ENCODE assay signal across 18 mouse cellular contexts in the genomic region with DNA sequence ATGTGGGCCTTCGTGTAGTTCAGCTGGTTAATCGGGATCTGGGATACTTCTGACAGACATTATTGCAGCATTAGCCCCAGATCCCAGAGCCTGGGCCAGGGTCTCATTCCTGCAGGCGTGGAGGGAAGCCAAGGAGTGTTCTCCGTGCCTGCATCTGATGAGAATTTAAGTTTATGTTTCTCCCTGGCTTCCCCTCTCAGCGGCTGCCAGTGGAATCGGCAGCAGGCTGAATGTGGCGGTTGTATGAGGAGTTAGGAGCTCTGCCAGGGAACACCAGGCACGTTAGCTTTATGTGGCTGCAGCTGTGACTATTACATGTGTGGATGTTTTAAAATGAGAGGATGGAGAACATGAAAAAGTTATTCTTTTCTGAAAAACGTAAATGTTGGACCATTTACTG. TPM values are rescaled to one million over a fixed set of nuclear protein-coding genes. Genes with fewer than 3 reads are reported as not detected.
A peak's percentile ranks its signal among the peaks of the same experiment; 100 is the strongest.
DNase-seq lines count a peak whose midpoint lies in the region; ATAC-seq and TF ChIP-seq lines count a peak whose summit lies in the region.
"Had no signal": no experiment of that assay in that cellular context is flagged by ENCODE, and none has a peak within 500 bp of the region (broad histone marks: within the 10 kb centered on the region; RNA-seq: fewer than 3 reads in every experiment).

No protein-coding gene starts in this region.

- no peak overlapping the region for H3K9ac ChIP-seq in heart, embryonic 13.5 days
- no peak overlapping the region for H3K9ac ChIP-seq in lung, embryonic 14.5 days
- no peak overlapping the region for H3K9ac ChIP-seq in embryonic facial prominence, embryonic 15.5 days
- no peak overlapping the region for H3K9ac ChIP-seq in neural tube, embryonic 15.5 days (replicated peaks)
- H3K9ac ChIP-seq: hindbrain, embryonic 13.5 days; liver, embryonic 13.5 days; stomach, embryonic 15.5 days had no signal

- no peaks in the 10 kb centered on the region for H3K27me3 ChIP-seq in heart, embryonic 13.5 days (replicated peaks)
- no peaks in the 10 kb centered on the region for H3K27me3 ChIP-seq in heart, embryonic 10.5 days (ENCODE audit: insufficient read depth, poor library complexity, severe bottlenecking)
- H3K27me3 ChIP-seq in lung, embryonic 14.5 days (ENCODE audit: insufficient read depth, low read length) = no peaks in the 10 kb centered on the region
- no peaks in the 10 kb centered on the region for H3K27me3 ChIP-seq in embryonic facial prominence, embryonic 15.5 days
- no peaks in the 10 kb centered on the region for H3K27me3 ChIP-seq in neural tube, embryonic 15.5 days (replicated peaks)
- H3K27me3 ChIP-seq: hindbrain, embryonic 13.5 days; liver, embryonic 13.5 days; stomach, embryonic 15.5 days had no signal

- H3K27ac ChIP-seq in heart, embryonic 13.5 days (replicated peaks) = 0 out of 2 replicates have a peak overlapping the region, but pooled peaks have one; percentile 20
- H3K27ac ChIP-seq in heart, embryonic 10.5 days = no peak overlapping the region
- H3K27ac ChIP-seq in lung, embryonic 14.5 days (ENCODE audit: low read depth) = no peak overlapping the region
- H3K27ac ChIP-seq in embryonic facial prominence, embryonic 15.5 days (replicated peaks) = peak overlapping the region; percentile 79
- H3K27ac ChIP-seq in neural tube, embryonic 15.5 days (replicated peaks) = peak overlapping the region; percentile 61
- H3K27ac ChIP-seq: hindbrain, embryonic 13.5 days; kidney, postnatal 0 days; liver, embryonic 13.5 days; midbrain, embryonic 10.5 days; stomach, embryonic 15.5 days had no signal

- H3K36me3 ChIP-seq in heart, embryonic 13.5 days = peaks cover 26% of the 10 kb centered on the region
- peaks cover 23% of the 10 kb centered on the region for H3K36me3 ChIP-seq in heart, embryonic 10.5 days
- H3K36me3 ChIP-seq in lung, embryonic 14.5 days (ENCODE audit: insufficient read depth) = peaks cover 35% of the 10 kb centered on the region
- H3K36me3 ChIP-seq in embryonic facial prominence, embryonic 15.5 days = peaks cover 8% of the 10 kb centered on the region; the same call in 1 of the 2 replicates
- peaks cover 3% of the 10 kb centered on the region; the same call in 1 of the 2 replicates for H3K36me3 ChIP-seq in neural tube, embryonic 15.5 days

- TF ChIP-seq POLR2A in lung, adult 2 months (IDR thresholded peaks at IDR 0.05; ENCODE audit: borderline replicate concordance, extremely low read depth, low read depth, low read length) = no peak

- H3K9me3 ChIP-seq in heart, embryonic 13.5 days = no peaks in the 10 kb centered on the region
- H3K9me3 ChIP-seq in heart, embryonic 10.5 days = no peaks in the 10 kb centered on the region
- H3K9me3 ChIP-seq in lung, embryonic 14.5 days (ENCODE audit: low read depth, low read length) = no peaks in the 10 kb centered on the region
- H3K9me3 ChIP-seq in embryonic facial prominence, embryonic 15.5 days (replicated peaks) = no peaks in the 10 kb centered on the region
- no peaks in the 10 kb centered on the region for H3K9me3 ChIP-seq in neural tube, embryonic 15.5 days (replicated peaks)
- H3K9me3 ChIP-seq: G1E; hindbrain, embryonic 13.5 days; liver, embryonic 13.5 days; midbrain, embryonic 10.5 days; stomach, embryonic 15.5 days had no signal

- H3K4me1 ChIP-seq in heart, embryonic 13.5 days = peaks cover 18% of the 10 kb centered on the region; the same call in 1 of the 2 replicates
- H3K4me1 ChIP-seq in heart, embryonic 10.5 days = 0 out of 2 replicates have a peak, but pooled peaks cover 4% of the 10 kb centered on the region
- no peaks in the 10 kb centered on the region for H3K4me1 ChIP-seq in lung, embryonic 14.5 days (ENCODE audit: insufficient read depth)
- H3K4me1 ChIP-seq in lung, adult 2 months (ENCODE audit: control insufficient read depth, insufficient read depth, low read length) = peaks cover 3% of the 10 kb centered on the region
- H3K4me1 ChIP-seq in embryonic facial prominence, embryonic 15.5 days = peaks cover 26% of the 10 kb centered on the region
- peaks cover 34% of the 10 kb centered on the region for H3K4me1 ChIP-seq in neural tube, embryonic 15.5 days
- H3K4me1 ChIP-seq: liver, embryonic 13.5 days; stomach, embryonic 15.5 days had no signal

- WGBS in heart, embryonic 13.5 days = 73% methylated on average over 9 of the region's 9 CpGs
- WGBS in heart, embryonic 10.5 days = 89% methylated on average over 9 of the region's 9 CpGs
- WGBS in lung, embryonic 14.5 days = 59% methylated on average over 9 of the region's 9 CpGs
- WGBS in lung, adult 2 months = 58% methylated on average over 9 of the region's 9 CpGs
- 32% methylated on average over 9 of the region's 9 CpGs for WGBS in embryonic facial prominence, embryonic 15.5 days
- 50% methylated on average over 9 of the region's 9 CpGs for WGBS in neural tube, embryonic 15.5 days

- ATAC-seq in heart, embryonic 13.5 days (ENCODE audit: extremely low read depth, insufficient number of reproducible peaks, low FRiP score, low TSS enrichment) = no peak
- no peak for ATAC-seq in lung, embryonic 14.5 days (ENCODE audit: insufficient read depth)
- ATAC-seq in embryonic facial prominence, embryonic 15.5 days (ENCODE audit: insufficient number of reproducible peaks, low FRiP score, low TSS enrichment, low read depth) = peak; percentile 60; the same call in 1 of the 2 replicates
- peak; percentile 43; the same call in 1 of the 2 replicates for ATAC-seq in neural tube, embryonic 15.5 days (ENCODE audit: low FRiP score)
- ATAC-seq: intestine, embryonic 16.5 days had no signal

- no peak for TF ChIP-seq CTCF in lung, embryonic 14.5 days (IDR thresholded peaks at IDR 0.05; ENCODE audit: low read depth)
- no peak for TF ChIP-seq CTCF in lung, adult 2 months (IDR thresholded peaks at IDR 0.05; ENCODE audit: insufficient read depth, low read length)

- no peak for DNase-seq in heart, embryonic 10.5 days (ENCODE audit: low spot score)
- peak; percentile 52 for DNase-seq in lung, embryonic 14.5 days
- DNase-seq in lung, adult 2 months = no peak
- no peak for DNase-seq in gastrocnemius, postnatal 10 days
- DNase-seq: adrenal gland, adult 2 months; cerebellum, adult 8-10 months; liver, embryonic 13.5 days; lung, postnatal 36 days had no signal

- no peak overlapping the region for H3K4me3 ChIP-seq in heart, embryonic 13.5 days
- no peak overlapping the region for H3K4me3 ChIP-seq in heart, embryonic 10.5 days
- no peak overlapping the region for H3K4me3 ChIP-seq in lung, embryonic 14.5 days (ENCODE audit: low read depth, low read length)
- no peak overlapping the region for H3K4me3 ChIP-seq in lung, adult 2 months (replicated peaks; ENCODE audit: extremely low read depth, low read depth, low read length)
- H3K4me3 ChIP-seq in embryonic facial prominence, embryonic 15.5 days (replicated peaks) = no peak overlapping the region
- no peak overlapping the region for H3K4me3 ChIP-seq in neural tube, embryonic 15.5 days (replicated peaks)
- H3K4me3 ChIP-seq: hindbrain, embryonic 13.5 days; liver, embryonic 13.5 days; midbrain, embryonic 10.5 days; myocyte; stomach, embryonic 15.5 days had no signal

- H3K4me2 ChIP-seq in heart, embryonic 13.5 days = no peak overlapping the region
- no peak overlapping the region for H3K4me2 ChIP-seq in lung, embryonic 14.5 days
- H3K4me2 ChIP-seq in embryonic facial prominence, embryonic 15.5 days (replicated peaks) = peak overlapping the region; percentile 12; the same call in 1 of the 2 replicates
- no peak overlapping the region for H3K4me2 ChIP-seq in neural tube, embryonic 15.5 days
- H3K4me2 ChIP-seq: hindbrain, embryonic 13.5 days; liver, embryonic 13.5 days; stomach, embryonic 15.5 days had no signal

RNA-seq across cellular contexts. Expression of a gene that starts 23.4 kb away (rescaled TPM):
- 10.6 and 11.9 TPM in 2 replicates for polyA plus RNA-seq in heart, embryonic 13.5 days (2015; fragmentation: Nextera tagmentation; extraction: Ambion mirVana)
- polyA plus RNA-seq in heart, embryonic 10.5 days (2016; fragmentation: Nextera tagmentation; extraction: Ambion mirVana) = 16.5 and 23.5 TPM in 2 replicates
- polyA plus RNA-seq in lung, embryonic 14.5 days (2014; fragmentation: Nextera tagmentation; extraction: Ambion mirVana) = 18.4 and 18.8 TPM in 2 replicates
- 3.2 and 4.8 TPM in 2 replicates for polyA plus RNA-seq in lung, adult 2 months (2012; rRNA removed)
- 17.8 and 23.0 TPM in 2 replicates for polyA plus RNA-seq in embryonic facial prominence, embryonic 15.5 days (2015; fragmentation: Nextera tagmentation; extraction: Ambion mirVana)
- 20.4 and 20.8 TPM in 2 replicates for polyA plus RNA-seq in neural tube, embryonic 15.5 days (2015; fragmentation: Nextera tagmentation; extraction: Ambion mirVana)
- 1 to 10 TPM; 5.8 to 8.8 TPM for total RNA-seq in gastrocnemius, postnatal 10 days (2021)

Comparison
In these comparisons a context has a peak if more than half of its experiments do, and no peak if none do; other contexts are left out.
1. H3K27ac ChIP-seq: peak in heart, embryonic 13.5 days (single experiment), embryonic facial prominence, embryonic 15.5 days (single experiment) and neural tube, embryonic 15.5 days (single experiment); none in heart, embryonic 10.5 days (single experiment) and lung, embryonic 14.5 days (single experiment).
2. ATAC-seq: peak in embryonic facial prominence, embryonic 15.5 days (single experiment) and neural tube, embryonic 15.5 days (single experiment); none in heart, embryonic 13.5 days (single experiment) and lung, embryonic 14.5 days (single experiment).